Mouse (Mus musculus) small intestine, adult 2 months (tissue): Measurements from ENCODE around the gene Trpm3. TPM values are rescaled to one million over a fixed set of nuclear protein-coding genes. Genes with fewer than 3 reads are reported as not detected.

Experiments used
- H3K27ac ChIP-seq: fragments of 200-500 bp; 2 replicates; pipeline ENCODE4 v1.5.1; 2012; ENCODE audit warnings: low read depth, low read length, control low read depth, inconsistent platforms; ENCODE audit not compliant: insufficient read depth
- H3K27me3 ChIP-seq: fragments of 200-500 bp; 2 replicates; pipeline ENCODE4 v1.6.1; 2012; ENCODE audit warnings: mild to moderate bottlenecking, moderate library complexity, low read length, inconsistent platforms; ENCODE audit not compliant: control insufficient read depth, insufficient read depth
- H3K36me3 ChIP-seq: fragments of 200-500 bp; 2 replicates; pipeline ENCODE4 v1.6.1; 2012; ENCODE audit warnings: mild to moderate bottlenecking, low read length, control low read depth, inconsistent platforms; ENCODE audit not compliant: control insufficient read depth, insufficient read depth
- H3K4me1 ChIP-seq: fragments of 200-500 bp; 2 replicates; pipeline ENCODE4 v1.6.1; 2012; ENCODE audit warnings: low read length, inconsistent platforms, mixed read lengths; ENCODE audit not compliant: control insufficient read depth, insufficient read depth, insufficient read length
- H3K4me3 ChIP-seq: fragments of 200-500 bp; 2 replicates; pipeline ENCODE4 v1.5.1; 2012; ENCODE audit warnings: low read depth, mild to moderate bottlenecking, control low read depth, inconsistent platforms, low read length, moderate library complexity
- CTCF ChIP-seq: fragments of 200-500 bp; IDR thresholded peaks from 2 replicates; pipeline ENCODE4 v1.5.1; 2012; ENCODE audit warnings: low read depth, mild to moderate bottlenecking, control low read depth, inconsistent platforms, low read length, moderate library complexity, mixed read lengths; ENCODE audit not compliant: insufficient replicate concordance, insufficient read length; ENCODE audit errors: extremely low read depth
- POLR2A ChIP-seq: fragments of 200-500 bp; IDR thresholded peaks from 2 replicates; pipeline ENCODE4 v1.6.1; 2012; ENCODE audit warnings: low read depth, mild to moderate bottlenecking, control low read depth, inconsistent platforms, low read length, moderate library complexity
- WGBS: fragments of 180-500 bp; shearing (Covaris S2); methylation state at CpG from one replicate; pipeline ENCODE4 v1.1.7; 2018; 5-methylcytosine and 5-hydroxymethylcytosine counted together
- polyA plus RNA-seq: library from polyadenylated mRNA; depleted of rRNA; stranded (reverse); fragments of >200 nt; gene quantifications from 2 replicates; pipeline ENCODE4 v1.2.3, GENCODE M21; 2012

Trpm3 gene
- polyA plus RNA-seq, 1 experiment = 0.09 TPM

DNA sequence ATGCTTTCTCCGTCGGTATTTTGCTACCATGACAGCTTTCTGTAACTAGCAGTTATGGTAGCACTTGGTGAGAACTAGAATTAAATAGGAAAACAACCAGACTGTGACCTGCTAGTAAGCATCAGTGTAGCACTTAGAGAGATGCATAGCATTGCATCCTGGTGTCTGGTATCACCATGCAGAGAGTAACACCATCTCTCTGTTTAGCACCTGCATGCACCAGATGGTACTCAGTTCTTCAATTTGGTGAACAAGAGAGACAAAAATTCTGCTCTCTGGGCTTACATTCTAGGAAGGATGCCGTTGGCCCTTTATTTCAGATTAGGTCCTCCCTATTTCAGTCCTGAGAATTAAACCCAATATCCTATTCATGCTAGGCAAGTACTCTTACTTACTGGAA is 834.4 kb downstream of the Trpm3 start:
- Histone ChIP-seq H3K27me3 (no peaks in the 10 kb centered on the region), H3K36me3 (no peaks in the 10 kb centered on the region), H3K4me1 (no peaks in the 10 kb centered on the region), H3K4me3 (no peak overlapping the region), H3K27ac (no peak overlapping the region)
- WGBS = 87% methylated on average over 3 of the region's 3 CpGs
- no peak for TF ChIP-seq POLR2A
- TF ChIP-seq CTCF = no peak

DNA sequence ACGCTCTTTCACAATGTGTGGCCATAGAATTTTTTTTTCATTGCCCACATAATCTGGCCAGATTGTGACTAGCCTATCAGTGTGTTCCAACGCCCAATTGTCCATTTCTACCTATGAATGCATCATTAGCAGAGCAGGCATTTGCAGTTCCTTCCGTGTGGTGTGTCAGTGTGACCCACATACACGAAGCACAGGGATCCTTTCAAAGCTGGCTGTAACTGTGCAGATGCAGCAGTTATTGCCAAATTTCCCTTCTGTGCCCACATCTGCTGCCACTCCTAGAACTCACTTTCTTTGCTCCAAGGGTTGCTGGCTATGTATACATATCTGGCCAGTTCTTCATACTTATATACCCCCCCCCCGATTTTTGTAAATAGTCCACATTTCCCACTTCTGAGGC is 834.9 kb downstream of the Trpm3 start:
- WGBS = 83% methylated on average over 5 of the region's 5 CpGs
- TF ChIP-seq CTCF = no peak
- no peak for TF ChIP-seq POLR2A
- Histone ChIP-seq H3K36me3 (no peaks in the 10 kb centered on the region), H3K27ac (no peak overlapping the region), H3K4me3 (no peak overlapping the region), H3K4me1 (no peaks in the 10 kb centered on the region), H3K27me3 (no peaks in the 10 kb centered on the region)

DNA sequence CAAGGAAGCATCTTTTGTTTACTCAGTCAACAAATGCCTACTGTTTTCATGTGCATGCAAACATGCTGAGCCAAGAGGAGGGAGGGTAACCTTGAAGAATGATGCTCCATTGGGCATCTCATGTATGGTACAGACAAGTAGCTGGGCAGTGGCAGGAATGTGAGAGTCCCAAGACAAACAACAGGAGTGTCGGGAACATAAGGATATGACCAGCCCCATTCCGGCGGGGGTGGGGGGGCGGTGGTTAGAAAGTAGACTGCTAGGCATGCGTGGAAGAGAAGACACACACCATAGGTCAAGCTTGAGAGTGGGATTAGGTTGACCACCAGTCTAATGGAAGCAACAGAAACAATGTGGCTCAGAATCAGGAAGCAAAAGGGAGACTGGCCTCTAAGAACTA is 837.0 kb downstream of the Trpm3 start:
- Histone ChIP-seq H3K27me3 (no peaks in the 10 kb centered on the region), H3K27ac (no peak overlapping the region), H3K4me1 (no peaks in the 10 kb centered on the region), H3K36me3 (no peaks in the 10 kb centered on the region), H3K4me3 (no peak overlapping the region)
- 91% methylated on average over 5 of the region's 5 CpGs for WGBS
- TF ChIP-seq CTCF (no peak), POLR2A (no peak)

DNA sequence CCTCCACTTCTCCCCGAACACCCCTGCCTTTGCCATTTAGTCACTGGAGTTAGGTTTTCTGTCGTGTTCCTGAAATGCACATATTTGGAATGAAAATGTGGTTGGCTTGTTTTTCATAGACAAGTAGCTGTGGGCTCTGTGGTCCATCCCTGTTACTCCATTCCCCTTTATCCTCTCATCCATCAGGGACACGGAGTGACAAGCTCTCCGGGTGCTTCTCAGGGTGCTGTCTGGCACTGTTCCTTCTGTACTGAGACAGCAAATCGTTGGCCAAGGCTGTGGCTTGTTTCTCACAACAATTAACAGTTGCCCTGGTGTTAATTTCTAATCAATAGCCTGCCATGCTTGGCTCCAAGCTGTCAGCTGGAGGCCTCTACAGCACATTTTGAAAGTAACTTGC is 838.7 kb downstream of the Trpm3 start:
- no peak overlapping the region for H3K27ac ChIP-seq
- TF ChIP-seq CTCF (no peak), POLR2A (no peak)
- no peaks in the 10 kb centered on the region for H3K36me3 ChIP-seq
- 58% methylated on average over 5 of the region's 5 CpGs for WGBS
- H3K4me1 ChIP-seq = no peaks in the 10 kb centered on the region
- H3K4me3 ChIP-seq = no peak overlapping the region
- no peaks in the 10 kb centered on the region for H3K27me3 ChIP-seq

DNA sequence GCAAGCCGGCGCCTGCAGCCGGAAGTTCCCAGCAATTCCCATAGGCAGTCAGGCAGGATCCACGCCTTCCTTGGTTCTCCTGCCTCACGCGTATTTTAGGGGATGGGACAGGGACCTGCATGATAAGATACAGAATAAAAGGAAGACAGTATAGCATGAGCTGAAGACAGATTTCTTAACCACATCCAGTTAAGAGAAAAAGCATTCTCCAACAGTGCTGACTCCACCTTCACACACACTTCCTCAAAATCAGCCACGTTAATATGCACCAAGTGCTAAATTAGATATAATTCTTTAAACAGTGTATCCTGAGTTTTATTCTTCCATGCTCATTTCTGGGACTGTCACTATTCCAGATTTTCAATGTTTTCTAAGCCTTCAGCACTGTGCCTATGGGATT is 839.9 kb downstream of the Trpm3 start:
- Histone ChIP-seq H3K4me1 (no peaks in the 10 kb centered on the region), H3K27ac (no peak overlapping the region), H3K36me3 (no peaks in the 10 kb centered on the region), H3K27me3 (no peaks in the 10 kb centered on the region), H3K4me3 (no peak overlapping the region)
- TF ChIP-seq CTCF (no peak), POLR2A (no peak)
- WGBS = 87% methylated on average over 7 of the region's 7 CpGs

DNA sequence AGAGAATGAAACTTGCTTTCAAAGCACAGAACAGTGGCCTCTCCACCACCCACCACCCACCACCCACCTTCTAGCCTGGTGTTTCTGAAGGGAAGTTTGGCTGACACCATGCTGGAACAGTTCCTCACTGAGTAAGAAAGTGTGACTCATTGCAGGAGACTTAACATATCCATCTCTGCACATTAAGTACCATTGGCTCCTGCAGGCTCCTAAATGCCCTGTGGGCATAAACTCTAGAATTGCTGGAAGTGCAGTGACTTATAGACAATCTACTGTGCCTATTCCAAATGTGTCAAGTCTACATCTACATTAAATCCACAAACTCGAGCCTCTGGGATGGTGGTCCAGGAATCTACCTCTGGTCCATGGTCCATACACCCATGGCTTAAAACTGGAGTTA is 840.3 kb downstream of the Trpm3 start:
- H3K27ac ChIP-seq = no peak overlapping the region
- H3K4me3 ChIP-seq = no peak overlapping the region
- H3K36me3 ChIP-seq = no peaks in the 10 kb centered on the region
- no peaks in the 10 kb centered on the region for H3K27me3 ChIP-seq
- 39% methylated on average over 1 of the region's 1 CpGs for WGBS
- TF ChIP-seq POLR2A (no peak), CTCF (no peak)
- H3K4me1 ChIP-seq = no peaks in the 10 kb centered on the region

DNA sequence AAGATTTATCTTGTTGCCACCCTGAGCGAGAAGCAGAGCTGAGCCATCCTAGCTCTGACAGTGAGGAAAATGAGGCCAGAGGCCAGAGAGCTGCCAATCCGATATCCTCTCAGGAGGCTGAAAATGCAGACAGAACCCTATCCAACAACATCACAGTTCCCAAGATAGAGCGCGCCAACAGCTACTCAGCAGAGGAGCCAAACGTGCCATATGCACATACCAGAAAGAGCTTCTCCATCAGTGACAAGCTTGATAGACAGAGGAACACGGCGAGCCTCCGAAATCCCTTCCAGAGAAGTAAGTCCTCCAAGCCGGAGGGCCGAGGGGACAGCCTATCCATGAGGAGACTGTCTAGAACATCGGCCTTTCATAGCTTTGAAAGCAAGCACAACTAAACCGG is 849.1 kb downstream of the Trpm3 start:
- H3K4me1 ChIP-seq = no peaks in the 10 kb centered on the region
- TF ChIP-seq POLR2A (no peak), CTCF (no peak)
- no peak overlapping the region for H3K4me3 ChIP-seq
- WGBS = 95% methylated on average over 12 of the region's 12 CpGs
- H3K36me3 ChIP-seq = no peaks in the 10 kb centered on the region
- H3K27ac ChIP-seq = no peak overlapping the region
- H3K27me3 ChIP-seq = no peaks in the 10 kb centered on the region

DNA sequence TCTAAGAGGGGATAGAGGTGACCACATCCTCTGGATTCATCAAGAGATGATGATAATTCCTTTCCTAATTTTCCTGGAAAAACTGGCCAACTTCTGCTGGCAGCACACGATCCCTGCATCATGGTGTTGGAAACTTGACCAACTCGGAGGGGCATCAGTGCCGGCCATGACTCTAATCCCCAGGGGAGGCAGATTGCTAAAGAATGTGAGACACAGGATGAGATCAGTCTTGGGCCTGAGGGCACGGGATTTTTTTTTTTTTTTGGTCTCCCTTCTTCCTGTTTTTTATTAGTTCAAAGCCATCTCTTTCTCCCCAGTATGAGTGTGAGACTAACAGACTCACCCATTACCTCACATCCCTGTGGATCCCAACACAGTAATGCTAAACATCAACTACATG is 855.1 kb downstream of the Trpm3 start:
- no peak overlapping the region for H3K27ac ChIP-seq
- H3K4me1 ChIP-seq = no peaks in the 10 kb centered on the region
- no peaks in the 10 kb centered on the region for H3K36me3 ChIP-seq
- 79% methylated on average over 4 of the region's 4 CpGs for WGBS
- no peaks in the 10 kb centered on the region for H3K27me3 ChIP-seq
- no peak overlapping the region for H3K4me3 ChIP-seq
- TF ChIP-seq CTCF (no peak), POLR2A (no peak)
